Mouse (Mus musculus) E14TG2a.4 (cell line): ENCODE results near the gene Hist1h2bh.
"Not testable (repeated sequence)": the region's sequence is repeated elsewhere in the genome, so short reads cannot be mapped to it uniquely, and the experiment has no call there.

Experiments
- CTCF ChIP-seq: conservative IDR thresholded peaks from 2 replicates; pipeline ENCODE4 v1.5.1; 2014; ENCODE audit warnings: low read length
- NANOG ChIP-seq: IDR thresholded peaks from 2 replicates; pipeline ENCODE4 v1.6.1; 2014; ENCODE audit warnings: borderline replicate concordance, low read length, mixed read lengths
- POU5F1 ChIP-seq: IDR thresholded peaks from 2 replicates; pipeline ENCODE4 v1.6.1; 2014; ENCODE audit warnings: low read length, borderline replicate concordance

- TF ChIP-seq CTCF, NANOG, POU5F1: not testable (repeated sequence)
Measured at GRCm38 (mm10) chr13:23539821-23540220, 3.4 kb downstream of the Hist1h2bh start.
